Mouse (Mus musculus): ENCODE data around the gene Vps45. TPM values are rescaled to one million over a fixed set of nuclear protein-coding genes. Genes with fewer than 3 reads are reported as not detected.
"Not testable (repeated sequence)": the region's sequence is repeated elsewhere in the genome, so short reads cannot be mapped to it uniquely, and the experiment has no call there.

Vps45 gene
- total RNA-seq, 2 experiments from 2014 or later, result 8.2 to 32.3 TPM

GRCm38 (mm10) chr3:96081650-96082049, 23.4 kb upstream of the Vps45 start:
- 0 out of 2 replicates have a peak, but pooled peaks have one; percentile 53 for ATAC-seq (replicated peaks; ENCODE audit: low FRiP score, poor library complexity, severe bottlenecking)

GRCm38 (mm10) chr3:96081006-96081405, 22.7 kb upstream of the Vps45 start:
- ATAC-seq (replicated peaks; ENCODE audit: low FRiP score, poor library complexity, severe bottlenecking), result peak; percentile 57; the same call in 1 of the 2 replicates

- no peak for ATAC-seq (replicated peaks; ENCODE audit: low FRiP score, poor library complexity, severe bottlenecking)
Measured at GRCm38 (mm10) chr3:96078711-96079110, 20.4 kb upstream of the Vps45 start.

DNA sequence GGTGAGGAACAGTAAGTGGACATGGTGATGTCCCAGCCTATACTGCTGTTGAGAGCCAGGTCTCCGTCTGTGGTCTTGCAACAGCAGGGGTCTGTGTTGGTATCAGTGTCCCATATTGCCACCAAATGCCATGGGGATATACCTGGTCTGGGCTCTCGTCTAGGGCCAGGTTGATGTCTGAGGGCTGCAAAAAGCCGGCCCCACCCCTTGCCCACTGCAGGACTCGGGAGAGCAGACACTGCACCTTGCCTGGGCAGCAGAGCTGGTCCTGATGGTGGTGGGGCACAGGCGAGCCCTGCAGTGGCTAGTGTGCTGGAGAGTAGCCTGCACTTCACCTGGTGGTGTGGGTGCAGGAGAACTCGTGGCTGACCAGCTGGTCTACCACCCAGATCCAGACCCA, 19.8 kb upstream of the Vps45 start:
- no peak for ATAC-seq (replicated peaks; ENCODE audit: low FRiP score, poor library complexity, severe bottlenecking)

- no peak for ATAC-seq (replicated peaks; ENCODE audit: low FRiP score, poor library complexity, severe bottlenecking)
Measured at GRCm38 (mm10) chr3:96072921-96073486, 14.7 kb upstream of the Vps45 start.

DNA sequence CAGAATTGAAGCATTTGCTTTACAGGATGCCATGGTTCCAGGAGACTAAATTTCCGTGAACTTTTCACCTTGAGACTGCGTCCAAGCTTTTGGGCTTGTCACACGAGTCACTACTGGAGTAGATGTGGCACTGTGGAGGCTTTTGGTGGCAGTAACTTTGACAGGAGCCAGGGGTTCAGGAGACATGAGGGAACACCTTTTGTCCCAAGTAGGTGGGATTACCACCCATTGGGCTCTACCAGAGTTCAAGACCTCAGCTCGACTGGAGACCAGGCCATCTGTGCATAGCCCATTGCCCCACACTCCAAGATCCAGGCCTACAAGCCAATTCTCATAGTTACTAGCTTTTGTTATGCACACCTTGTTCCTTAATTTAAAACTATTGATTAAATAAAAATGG, 12.0 kb upstream of the Vps45 start:
- ATAC-seq (replicated peaks; ENCODE audit: low FRiP score, poor library complexity, severe bottlenecking), result no peak

- no peak for ATAC-seq (replicated peaks; ENCODE audit: low FRiP score, poor library complexity, severe bottlenecking)
Measured at GRCm38 (mm10) chr3:96069542-96069941, 11.3 kb upstream of the Vps45 start.

DNA sequence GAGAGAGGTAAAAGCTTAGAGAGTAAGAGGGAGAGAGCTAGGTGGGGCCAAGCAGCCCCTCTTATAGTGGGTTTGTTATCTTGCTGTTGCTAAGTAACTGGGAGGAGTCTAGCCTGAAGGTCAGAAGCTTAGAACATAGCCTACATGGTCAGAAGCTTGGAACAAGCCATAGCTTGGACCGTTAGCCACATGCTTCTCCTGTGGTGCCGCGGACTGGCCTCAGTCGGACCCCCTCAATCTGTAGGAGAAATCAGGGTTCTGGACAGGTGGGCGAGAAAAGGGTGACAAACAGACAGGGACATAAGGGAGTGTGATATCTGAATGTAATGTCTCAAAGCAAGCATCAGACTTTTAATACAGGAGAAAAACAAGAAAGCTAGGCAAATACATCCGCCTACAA, 10.8 kb upstream of the Vps45 start:
- ATAC-seq (replicated peaks; ENCODE audit: low FRiP score, poor library complexity, severe bottlenecking), result no peak

GRCm38 (mm10) chr3:96066741-96067140, 8.5 kb upstream of the Vps45 start:
- no peak for ATAC-seq (replicated peaks; ENCODE audit: low FRiP score, poor library complexity, severe bottlenecking)

GRCm38 (mm10) chr3:96065754-96066375, 7.6 kb upstream of the Vps45 start:
- no peak for ATAC-seq (replicated peaks; ENCODE audit: low FRiP score, poor library complexity, severe bottlenecking)

DNA sequence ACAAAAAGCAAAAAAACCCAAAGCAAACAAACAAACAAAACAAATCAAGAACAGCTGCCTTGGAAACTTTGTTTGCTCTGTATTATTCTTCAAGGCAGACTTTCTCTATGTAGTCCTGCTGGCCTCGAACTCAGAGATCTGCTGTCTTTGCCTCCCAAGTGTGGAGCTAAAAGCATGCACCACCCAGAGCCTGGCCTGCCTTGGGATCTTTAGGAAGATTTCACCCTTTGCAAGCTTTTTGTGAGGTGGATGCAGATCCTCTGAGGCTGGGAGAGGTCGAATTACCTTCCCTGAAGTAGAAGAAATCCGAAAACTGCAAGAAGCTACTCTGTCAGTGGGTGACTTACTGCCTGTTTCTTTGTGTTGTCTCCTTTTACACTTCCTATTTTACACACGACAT, 6.9 kb upstream of the Vps45 start:
- ATAC-seq (replicated peaks; ENCODE audit: low FRiP score, poor library complexity, severe bottlenecking), result no peak

DNA sequence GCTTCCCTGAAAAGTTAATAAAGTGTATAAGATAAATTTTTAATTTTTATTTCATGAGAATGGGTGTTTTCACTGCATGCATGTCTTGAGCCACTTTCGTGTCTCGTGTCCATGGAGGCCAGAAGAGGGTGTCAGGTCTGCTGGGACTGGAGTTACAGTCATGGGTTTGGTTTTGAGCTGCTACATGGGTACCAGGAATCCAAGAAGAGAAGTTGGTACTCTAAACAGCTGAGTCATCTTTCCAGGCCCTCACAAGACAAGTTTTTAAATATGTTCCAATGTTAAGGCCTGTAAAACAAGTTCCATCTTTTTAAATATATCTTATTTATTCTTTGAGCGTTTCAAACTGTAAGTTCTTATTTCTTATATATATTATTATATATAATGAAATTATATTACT, 6.0 kb upstream of the Vps45 start:
- ATAC-seq (replicated peaks; ENCODE audit: low FRiP score, poor library complexity, severe bottlenecking), result no peak

- ATAC-seq (replicated peaks; ENCODE audit: low FRiP score, poor library complexity, severe bottlenecking), result no peak
Measured at GRCm38 (mm10) chr3:96063299-96063698, 5.0 kb upstream of the Vps45 start.

- no peak for ATAC-seq (replicated peaks; ENCODE audit: low FRiP score, poor library complexity, severe bottlenecking)
Measured at GRCm38 (mm10) chr3:96060146-96060545, 1.9 kb upstream of the Vps45 start.

DNA sequence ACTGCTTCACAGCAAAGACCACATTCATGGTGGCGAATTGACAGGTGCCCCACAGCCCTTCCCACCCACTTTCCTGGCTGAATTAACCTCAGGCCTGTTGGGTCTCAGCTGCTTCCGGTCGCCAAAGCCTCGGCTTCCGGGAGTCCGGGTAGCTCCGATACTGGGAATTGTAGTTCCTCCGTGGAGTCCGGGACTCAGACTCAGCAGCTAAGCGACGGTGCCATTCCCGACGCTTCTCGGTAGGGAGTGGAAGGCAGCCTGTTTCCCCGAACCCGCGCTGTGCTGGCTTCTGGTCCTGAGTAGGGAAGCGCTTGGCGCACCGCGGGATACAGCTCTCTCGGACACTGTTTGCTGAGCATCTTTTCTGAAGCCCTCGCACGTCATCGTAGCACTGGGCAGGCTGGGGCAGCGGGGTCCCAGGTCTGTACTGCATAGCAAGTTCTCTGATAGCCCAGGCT, 490 bp downstream of the Vps45 start:
- peak; percentile 95 for ATAC-seq (replicated peaks; ENCODE audit: low FRiP score, poor library complexity, severe bottlenecking)

- ATAC-seq (replicated peaks; ENCODE audit: low FRiP score, poor library complexity, severe bottlenecking), result no peak
Measured at GRCm38 (mm10) chr3:96056031-96056430, 2.2 kb downstream of the Vps45 start.

GRCm38 (mm10) chr3:96055294-96055693, 3.0 kb downstream of the Vps45 start:
- no peak for ATAC-seq (replicated peaks; ENCODE audit: low FRiP score, poor library complexity, severe bottlenecking)

- ATAC-seq (replicated peaks; ENCODE audit: low FRiP score, poor library complexity, severe bottlenecking), result peak; percentile 77
Measured at GRCm38 (mm10) chr3:96051839-96052238, 6.4 kb downstream of the Vps45 start.

- ATAC-seq (replicated peaks; ENCODE audit: low FRiP score, poor library complexity, severe bottlenecking), result no peak
Measured at GRCm38 (mm10) chr3:96051186-96051585, 7.1 kb downstream of the Vps45 start.

DNA sequence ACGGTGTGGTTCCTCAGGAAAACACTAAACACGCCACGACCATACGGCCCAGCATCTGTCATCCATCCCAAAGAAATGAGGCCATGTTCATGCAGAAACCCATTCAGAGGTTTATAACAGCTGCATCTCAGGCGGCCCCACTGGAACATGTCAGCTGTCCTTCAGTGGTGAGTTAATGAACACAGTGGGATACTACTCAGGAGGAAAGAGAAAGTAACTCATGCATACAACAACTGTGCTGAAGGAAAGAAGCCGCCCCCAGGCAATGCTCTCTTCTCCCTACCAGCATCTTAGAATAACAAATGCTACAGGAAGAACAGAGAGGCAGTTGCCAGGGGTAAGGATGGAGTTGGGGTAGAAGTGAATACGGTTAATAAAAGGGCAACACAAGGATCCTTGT, 7.5 kb downstream of the Vps45 start:
- no peak for ATAC-seq (replicated peaks; ENCODE audit: low FRiP score, poor library complexity, severe bottlenecking)

DNA sequence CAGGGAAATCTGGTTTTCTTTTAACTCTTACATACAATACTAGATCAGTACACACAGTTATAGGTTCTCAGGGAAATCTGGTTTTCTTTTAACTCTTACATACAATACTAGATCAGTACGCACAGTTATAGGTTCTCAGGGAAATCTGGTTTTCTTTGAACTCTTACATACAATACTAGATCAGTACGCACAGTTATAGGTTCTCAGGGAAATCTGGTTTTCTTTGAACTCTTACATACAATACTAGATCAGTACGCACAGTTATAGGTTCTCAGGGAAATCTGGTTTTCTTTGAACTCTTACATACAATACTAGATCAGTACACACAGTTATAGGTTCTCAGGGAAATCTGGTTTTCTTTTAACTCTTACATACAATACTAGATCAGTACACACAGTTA, 13.7 kb downstream of the Vps45 start:
- not testable (repeated sequence) for ATAC-seq (replicated peaks; ENCODE audit: low FRiP score, poor library complexity, severe bottlenecking)

DNA sequence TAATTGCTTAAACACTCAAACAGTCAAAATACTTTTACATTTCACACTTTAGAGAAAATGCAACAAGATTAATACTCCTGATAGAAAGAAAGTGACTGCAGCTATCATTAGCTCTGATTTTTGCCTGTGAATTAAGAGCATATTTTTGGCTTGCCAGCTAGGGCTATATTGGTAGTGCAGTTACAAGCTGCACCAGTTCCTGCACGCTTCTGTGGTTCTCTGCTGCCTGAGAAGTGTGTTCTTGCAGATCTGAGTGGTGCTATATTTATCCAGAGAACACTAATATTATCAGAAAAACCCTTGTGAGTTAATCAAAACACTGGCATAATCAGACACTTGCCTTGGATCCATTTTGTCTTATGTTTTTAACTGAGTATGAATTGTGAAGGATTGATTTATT, 15.2 kb downstream of the Vps45 start:
- ATAC-seq (replicated peaks; ENCODE audit: low FRiP score, poor library complexity, severe bottlenecking), result no peak
